Mouse (Mus musculus): ENCODE measurements at regions not wholly inside any gene's neighbourhood (a gene's known extent, or its start where the extent isn't known, plus 50 kb on each side); places are given as distances from the start of the nearest gene placed in this dataset.

GRCm38 (mm10) chr13:101025488-101025887 lies 192.3 kb upstream of the Slc30a5 start:
- no peak for DNase-seq (ENCODE audit: low read depth, low spot score)

- no peak for DNase-seq (ENCODE audit: low read depth, low spot score)
Measured at GRCm38 (mm10) chr13:101024971-101025370, 191.7 kb upstream of the Slc30a5 start.

GRCm38 (mm10) chr13:101019272-101019676 lies 186.0 kb upstream of the Slc30a5 start:
- no peak for DNase-seq (ENCODE audit: low read depth, low spot score)

GRCm38 (mm10) chr13:101017041-101017440 lies 183.8 kb upstream of the Slc30a5 start:
- DNase-seq (ENCODE audit: low read depth, low spot score) = no peak

- no peak for DNase-seq (ENCODE audit: low read depth, low spot score)
Measured at GRCm38 (mm10) chr13:101016181-101016580, 183.0 kb upstream of the Slc30a5 start.

GRCm38 (mm10) chr13:101015435-101015834 lies 182.2 kb upstream of the Slc30a5 start:
- DNase-seq (ENCODE audit: low read depth, low spot score) = no peak

- no peak for DNase-seq (ENCODE audit: low read depth, low spot score)
Measured at GRCm38 (mm10) chr13:101013604-101014003, 180.4 kb upstream of the Slc30a5 start.

- no peak for DNase-seq (ENCODE audit: low read depth, low spot score)
Measured at GRCm38 (mm10) chr13:100990646-100991045, 157.4 kb upstream of the Slc30a5 start.

GRCm38 (mm10) chr13:100988671-100989531 lies 155.7 kb upstream of the Slc30a5 start:
- DNase-seq (ENCODE audit: low read depth, low spot score) = peak; percentile 14

GRCm38 (mm10) chr13:100988116-100988515 lies 154.9 kb upstream of the Slc30a5 start:
- DNase-seq (ENCODE audit: low read depth, low spot score) = no peak

- no peak for DNase-seq (ENCODE audit: low read depth, low spot score)
Measured at GRCm38 (mm10) chr13:100975741-100976140, 142.5 kb upstream of the Slc30a5 start.

GRCm38 (mm10) chr13:100971080-100972017 lies 138.1 kb upstream of the Slc30a5 start:
- no peak for DNase-seq (ENCODE audit: low read depth, low spot score)

- DNase-seq (ENCODE audit: low read depth, low spot score) = no peak
Measured at GRCm38 (mm10) chr13:100962811-100963540, 129.7 kb upstream of the Slc30a5 start.

GRCm38 (mm10) chr13:100954598-100955251 lies 121.5 kb upstream of the Slc30a5 start:
- no peak for DNase-seq (ENCODE audit: low read depth, low spot score)

GRCm38 (mm10) chr13:100954106-100954505 lies 120.9 kb upstream of the Slc30a5 start:
- DNase-seq (ENCODE audit: low read depth, low spot score) = no peak

GRCm38 (mm10) chr13:100951185-100951508 lies 117.9 kb upstream of the Slc30a5 start:
- DNase-seq (ENCODE audit: low read depth, low spot score) = no peak

- no peak for DNase-seq (ENCODE audit: low read depth, low spot score)
Measured at GRCm38 (mm10) chr13:100950348-100951184, 117.3 kb upstream of the Slc30a5 start.

- no peak for DNase-seq (ENCODE audit: low read depth, low spot score)
Measured at GRCm38 (mm10) chr13:100943206-100943848, 110.1 kb upstream of the Slc30a5 start.

- no peak for DNase-seq (ENCODE audit: low read depth, low spot score)
Measured at GRCm38 (mm10) chr13:100940791-100941190, 107.6 kb upstream of the Slc30a5 start.

GRCm38 (mm10) chr13:100939677-100940076 lies 106.5 kb upstream of the Slc30a5 start:
- DNase-seq (ENCODE audit: low read depth, low spot score) = no peak
